12 mouse cellular contexts compared by ENCODE assay signal in genomic region chr1:89424563-89424962, GRCm38 (mm10). TPM values are rescaled to one million over a fixed set of nuclear protein-coding genes. Genes with fewer than 3 reads are reported as not detected.
DNase-seq lines count a peak whose midpoint lies in the region; ATAC-seq and TF ChIP-seq lines count a peak whose summit lies in the region.
"Had no signal": no experiment of that assay in that cellular context is flagged by ENCODE, and none has a peak within 500 bp of the region (broad histone marks: within the 10 kb centered on the region; RNA-seq: fewer than 3 reads in every experiment).

No protein-coding gene starts in this region.

- no peaks in the 10 kb centered on the region for H3K4me1 ChIP-seq in midbrain, postnatal 0 days (ENCODE audit: insufficient read depth, low read length)
- H3K4me1 ChIP-seq in midbrain, embryonic 14.5 days (ENCODE audit: control insufficient read depth, insufficient read depth, low read length), result no peaks in the 10 kb centered on the region
- H3K4me1 ChIP-seq in thymus, adult 2 months (replicated peaks; ENCODE audit: control insufficient read depth, insufficient read depth, low read length), result no peaks in the 10 kb centered on the region
- H3K4me1 ChIP-seq: limb, embryonic 15.5 days; neural tube, embryonic 12.5 days had no signal

- no peaks in the 10 kb centered on the region for H3K27me3 ChIP-seq in midbrain, postnatal 0 days (ENCODE audit: insufficient read depth, low read length)
- no peaks in the 10 kb centered on the region for H3K27me3 ChIP-seq in midbrain, embryonic 14.5 days (ENCODE audit: control insufficient read depth, insufficient read depth, low read length)
- H3K27me3 ChIP-seq in thymus, adult 2 months (ENCODE audit: control insufficient read depth, insufficient read depth, low read length), result no peaks in the 10 kb centered on the region
- H3K27me3 ChIP-seq: hindbrain, embryonic 15.5 days; limb, embryonic 15.5 days; neural tube, embryonic 12.5 days had no signal

- no peak overlapping the region for H3K9ac ChIP-seq in midbrain, postnatal 0 days (replicated peaks; ENCODE audit: low read length, poor library complexity, severe bottlenecking)
- H3K9ac ChIP-seq in midbrain, embryonic 14.5 days (replicated peaks; ENCODE audit: low read length), result no peak overlapping the region
- H3K9ac ChIP-seq: hindbrain, embryonic 15.5 days; limb, embryonic 15.5 days; neural tube, embryonic 12.5 days had no signal

- no peak for TF ChIP-seq POLR2A in thymus, adult 2 months (IDR thresholded peaks at IDR 0.05; ENCODE audit: control insufficient read depth, extremely low read depth, insufficient read depth, low read length, poor library complexity)

- H3K4me2 ChIP-seq in midbrain, postnatal 0 days (ENCODE audit: low read depth, low read length, poor library complexity, severe bottlenecking), result no peak overlapping the region
- no peak overlapping the region for H3K4me2 ChIP-seq in midbrain, embryonic 14.5 days (ENCODE audit: low read length)
- H3K4me2 ChIP-seq: hindbrain, embryonic 15.5 days; limb, embryonic 15.5 days; neural tube, embryonic 12.5 days had no signal

- no peaks in the 10 kb centered on the region for H3K9me3 ChIP-seq in midbrain, postnatal 0 days (ENCODE audit: low read length)
- H3K9me3 ChIP-seq in midbrain, embryonic 14.5 days (ENCODE audit: control insufficient read depth, low read length), result no peaks in the 10 kb centered on the region
- H3K9me3 ChIP-seq: hindbrain, embryonic 15.5 days; limb, embryonic 15.5 days; neural tube, embryonic 12.5 days had no signal

- no peak for TF ChIP-seq CTCF in midbrain, postnatal 0 days (IDR thresholded peaks at IDR 0.05)
- no peak for TF ChIP-seq CTCF in thymus, adult 2 months (IDR thresholded peaks at IDR 0.05; ENCODE audit: borderline replicate concordance, control insufficient read depth, extremely low read depth, insufficient read depth, low read length, poor library complexity)

- no peak for ATAC-seq in midbrain, postnatal 0 days (ENCODE audit: low FRiP score)
- no peak for ATAC-seq in midbrain, embryonic 14.5 days (ENCODE audit: low FRiP score, low TSS enrichment)

- no peaks in the 10 kb centered on the region for H3K36me3 ChIP-seq in midbrain, postnatal 0 days (ENCODE audit: insufficient read depth, low read length)
- H3K36me3 ChIP-seq in midbrain, embryonic 14.5 days (ENCODE audit: control insufficient read depth, insufficient read depth, low read length), result no peaks in the 10 kb centered on the region
- H3K36me3 ChIP-seq in thymus, adult 2 months (ENCODE audit: control insufficient read depth, insufficient read depth, low read length), result no peaks in the 10 kb centered on the region
- H3K36me3 ChIP-seq: hindbrain, embryonic 15.5 days; limb, embryonic 15.5 days; neural tube, embryonic 12.5 days had no signal

- DNase-seq in midbrain, postnatal 0 days (ENCODE audit: low spot score), result peak; percentile 12
- DNase-seq in midbrain, embryonic 14.5 days, result no peak
- peak; percentile 70 to 73 for DNase-seq in adrenal gland, postnatal 36 days
- peak; percentile 56 for DNase-seq in heart, postnatal 4 days
- DNase-seq in ovary, postnatal 14 days (ENCODE audit: low spot score), result peak; percentile 11
- DNase-seq in gastrocnemius, postnatal 10 days, result no peak
- no peak for DNase-seq in thymus, adult 2 months
- DNase-seq in urinary bladder, adult 2 months (ENCODE audit: low spot score), result no peak

- H3K4me3 ChIP-seq in midbrain, postnatal 0 days (ENCODE audit: low read depth, low read length), result no peak overlapping the region
- no peak overlapping the region for H3K4me3 ChIP-seq in midbrain, embryonic 14.5 days (replicated peaks; ENCODE audit: low read depth, low read length)
- no peak overlapping the region for H3K4me3 ChIP-seq in thymus, adult 2 months (ENCODE audit: control insufficient read depth, insufficient read depth, low read length)
- H3K4me3 ChIP-seq: hindbrain, embryonic 15.5 days; limb, embryonic 15.5 days; neural tube, embryonic 12.5 days had no signal

- H3K27ac ChIP-seq in midbrain, postnatal 0 days (ENCODE audit: low read depth, low read length), result no peak overlapping the region
- no peak overlapping the region for H3K27ac ChIP-seq in midbrain, embryonic 14.5 days (replicated peaks; ENCODE audit: low read depth, low read length)
- no peak overlapping the region for H3K27ac ChIP-seq in thymus, adult 2 months (ENCODE audit: control insufficient read depth, insufficient read depth, low read length)
- H3K27ac ChIP-seq: hindbrain, embryonic 15.5 days; limb, embryonic 15.5 days; neural tube, embryonic 12.5 days had no signal

- 76% methylated on average over 6 of the region's 6 CpGs for WGBS in midbrain, postnatal 0 days
- WGBS in midbrain, embryonic 14.5 days, result 89% methylated on average over 6 of the region's 6 CpGs
- WGBS in thymus, adult 2 months, result 88% methylated on average over 6 of the region's 6 CpGs

RNA-seq across cellular contexts. Expression of gene Agap1, which starts 30.0 kb away (rescaled TPM):
- total RNA-seq in midbrain, postnatal 0 days (2014; rRNA removed), result 175 and 187 TPM in 2 replicates
- polyA plus RNA-seq in midbrain, postnatal 0 days (2015; fragmentation: Nextera tagmentation; extraction: Ambion mirVana), result 40.4 and 45.9 TPM in 2 replicates
- polyA plus RNA-seq in midbrain, embryonic 14.5 days (2014; fragmentation: Nextera tagmentation; extraction: Ambion mirVana), result 82.3 and 89.6 TPM in 2 replicates
- total RNA-seq in adrenal gland, postnatal 36 days (2021), result 10 to 100 TPM; 49.2 to 71.7 TPM
- total RNA-seq in heart, postnatal 4 days (2021), result 10 to 100 TPM; 58.9 to 65.8 TPM
- 10 to 100 TPM; 49.5 to 59.1 TPM for total RNA-seq in gastrocnemius, postnatal 10 days (2021)
- polyA plus RNA-seq in thymus, adult 2 months (2012; rRNA removed), result 3.9 and 4.3 TPM in 2 replicates
- 11.3 and 16.6 TPM in 2 replicates for polyA plus RNA-seq in urinary bladder, adult 2 months (2012; rRNA removed)
- total RNA-seq: MEL had no signal

Comparison
In these comparisons a context has a peak if more than half of its experiments do, and no peak if none do; other contexts are left out.
1. DNase-seq: peak in midbrain, postnatal 0 days (single experiment), adrenal gland, postnatal 36 days (2 of 2), heart, postnatal 4 days (single experiment) and ovary, postnatal 14 days (single experiment); none in midbrain, embryonic 14.5 days (single experiment), gastrocnemius, postnatal 10 days (single experiment), thymus, adult 2 months (single experiment) and urinary bladder, adult 2 months (single experiment).